In genomic region chr16:31238281-31238680, GRCm38 (mm10) we compare ENCODE assay signal across 16 mouse cellular contexts. TPM values are rescaled to one million over a fixed set of nuclear protein-coding genes. Genes with fewer than 3 reads are reported as not detected.
DNase-seq lines count a peak whose midpoint lies in the region; TF ChIP-seq lines count a peak whose summit lies in the region.
"Had no signal": no experiment of that assay in that cellular context is flagged by ENCODE, and none has a peak within 500 bp of the region (broad histone marks: within the 10 kb centered on the region; RNA-seq: fewer than 3 reads in every experiment).

No protein-coding gene starts in this region.

- no peak for DNase-seq in layer of hippocampus, adult 2 months (ENCODE audit: low spot score in 2 of 2)
- no peak for DNase-seq in layer of hippocampus, adult 18-20 months (ENCODE audit: low spot score in 2 of 2)
- peak; percentile 14 for DNase-seq in retina, postnatal 1 day
- DNase-seq in retina, embryonic 14.5 days (ENCODE audit: low spot score), result no peak
- DNase-seq in limb, embryonic 10.5 days (ENCODE audit: low spot score), result peak; percentile 28
- DNase-seq in left cerebral cortex, postnatal 4 days, result no peak
- DNase-seq: adrenal gland, postnatal 10 days; adrenal gland, postnatal 25 days; cerebellum, adult 11-12 months; cerebellum, adult 2 months; cerebellum, adult 9-10 months; cerebellum, postnatal 10 days; cerebellum, postnatal 25 days had no signal

- H3K4me1 ChIP-seq in limb, embryonic 10.5 days, result peaks cover 36% of the 10 kb centered on the region

- WGBS in limb, embryonic 10.5 days, result 82% methylated on average over 5 of the region's 5 CpGs

- no peak overlapping the region for H3K4me3 ChIP-seq in layer of hippocampus, adult 2 months
- H3K4me3 ChIP-seq in limb, embryonic 10.5 days, result no peak overlapping the region
- H3K4me3 ChIP-seq: embryonic facial prominence, embryonic 10.5 days; embryonic facial prominence, embryonic 12.5 days; forebrain, embryonic 12.5 days had no signal

- intact Hi-C loops in left cerebral cortex, postnatal 4 days (cut with DNase I), result no loop called here

- 0 out of 2 replicates have a peak, but pooled peaks cover 10% of the 10 kb centered on the region for H3K27me3 ChIP-seq in limb, embryonic 10.5 days (ENCODE audit: low read depth, poor library complexity, severe bottlenecking)
- H3K27me3 ChIP-seq: forebrain, embryonic 12.5 days had no signal

- TF ChIP-seq CTCF in layer of hippocampus, adult 2 months (conservative IDR thresholded peaks at IDR 0.05), result no peak

- no peaks in the 10 kb centered on the region for H3K9me3 ChIP-seq in limb, embryonic 10.5 days (replicated peaks)
- H3K9me3 ChIP-seq: embryonic facial prominence, embryonic 10.5 days; embryonic facial prominence, embryonic 12.5 days; forebrain, embryonic 12.5 days had no signal

- H3K27ac ChIP-seq in layer of hippocampus, adult 2 months, result peak overlapping the region; percentile 74; the same call in 1 of the 2 replicates
- no peak overlapping the region for H3K27ac ChIP-seq in limb, embryonic 10.5 days
- H3K27ac ChIP-seq: embryonic facial prominence, embryonic 10.5 days; embryonic facial prominence, embryonic 12.5 days; forebrain, embryonic 12.5 days had no signal

- H3K36me3 ChIP-seq in limb, embryonic 10.5 days, result no peaks in the 10 kb centered on the region
- H3K36me3 ChIP-seq: embryonic facial prominence, embryonic 10.5 days; embryonic facial prominence, embryonic 12.5 days; forebrain, embryonic 12.5 days had no signal

RNA-seq across cellular contexts. Expression of gene Ppp1r2, which starts 36.8 kb away (rescaled TPM):
- 10 to 100 TPM; 93.3 to 98.1 TPM for total RNA-seq in layer of hippocampus, adult 2 months (2021)
- 100 to 1,000 TPM; 100 to 106 TPM for total RNA-seq in layer of hippocampus, adult 18-20 months (2021)
- polyA plus RNA-seq in limb, embryonic 10.5 days (2016; fragmentation: Nextera tagmentation; extraction: Ambion mirVana), result 84.6 and 89.8 TPM in 2 replicates
- total RNA-seq in left cerebral cortex, postnatal 4 days (2021), result 10 to 100 TPM; 59.1 to 59.2 TPM

RNA-seq across cellular contexts. Expression of gene Acap2, which starts 37.2 kb away (rescaled TPM):
- total RNA-seq in layer of hippocampus, adult 2 months (2021), result 100 to 1,000 TPM; 140 to 148 TPM
- total RNA-seq in layer of hippocampus, adult 18-20 months (2021), result 100 to 1,000 TPM; 132 to 138 TPM
- polyA plus RNA-seq in limb, embryonic 10.5 days (2016; fragmentation: Nextera tagmentation; extraction: Ambion mirVana), result 14.9 and 16.4 TPM in 2 replicates
- 10 to 100 TPM; 55.7 to 55.8 TPM for total RNA-seq in left cerebral cortex, postnatal 4 days (2021)

Comparison
In these comparisons a context has a peak if more than half of its experiments do, and no peak if none do; other contexts are left out.
1. DNase-seq: peak in retina, postnatal 1 day (single experiment) and limb, embryonic 10.5 days (single experiment); none in layer of hippocampus, adult 2 months (0 of 2), layer of hippocampus, adult 18-20 months (0 of 2), retina, embryonic 14.5 days (single experiment) and left cerebral cortex, postnatal 4 days (single experiment).